Comparison of ENCODE assay signal across 8 mouse cellular contexts in genomic region chr4:99459436-99459835, GRCm38 (mm10).
DNase-seq lines count a peak whose midpoint lies in the region; ATAC-seq lines count a peak whose summit lies in the region.

No protein-coding gene starts in this region.

- 6% methylated on average over 14 of the region's 14 CpGs for WGBS in lung, embryonic 16.5 days
- 4% methylated on average over 14 of the region's 14 CpGs for WGBS in embryonic facial prominence, embryonic 12.5 days
- WGBS in hindbrain, embryonic 11.5 days, result 4% methylated on average over 14 of the region's 14 CpGs
- 1% methylated on average over 14 of the region's 14 CpGs for WGBS in midbrain, embryonic 16.5 days

- no peaks in the 10 kb centered on the region for H3K36me3 ChIP-seq in lung, embryonic 16.5 days (ENCODE audit: control insufficient read depth, insufficient read depth, low read length)
- H3K36me3 ChIP-seq in embryonic facial prominence, embryonic 12.5 days, result no peaks in the 10 kb centered on the region
- H3K36me3 ChIP-seq in hindbrain, embryonic 11.5 days (ENCODE audit: control insufficient read depth, insufficient read depth, low read length), result no peaks in the 10 kb centered on the region
- H3K36me3 ChIP-seq in midbrain, embryonic 16.5 days (ENCODE audit: control insufficient read depth, insufficient read depth, low read length), result no peaks in the 10 kb centered on the region

- H3K9ac ChIP-seq in lung, embryonic 16.5 days (ENCODE audit: low read length), result no peak overlapping the region
- no peak overlapping the region for H3K9ac ChIP-seq in embryonic facial prominence, embryonic 12.5 days
- no peak overlapping the region for H3K9ac ChIP-seq in hindbrain, embryonic 11.5 days (ENCODE audit: low read depth, low read length)
- peak overlapping the region; percentile 48; the same call in 1 of the 2 replicates for H3K9ac ChIP-seq in midbrain, embryonic 16.5 days (ENCODE audit: low read depth, low read length)

- no peaks in the 10 kb centered on the region for H3K4me1 ChIP-seq in lung, embryonic 16.5 days (replicated peaks; ENCODE audit: control insufficient read depth, insufficient read depth, low read length)
- 0 out of 2 replicates have a peak, but pooled peaks cover 4% of the 10 kb centered on the region for H3K4me1 ChIP-seq in embryonic facial prominence, embryonic 12.5 days
- H3K4me1 ChIP-seq in hindbrain, embryonic 11.5 days (replicated peaks; ENCODE audit: control insufficient read depth, insufficient read depth, low read length), result no peaks in the 10 kb centered on the region
- peaks cover 14% of the 10 kb centered on the region for H3K4me1 ChIP-seq in midbrain, embryonic 16.5 days (ENCODE audit: control insufficient read depth, insufficient read depth, low read length)

- H3K27me3 ChIP-seq in lung, embryonic 16.5 days (ENCODE audit: control insufficient read depth, insufficient read depth, low read depth, low read length), result no peaks in the 10 kb centered on the region; the same call in 1 of the 2 replicates
- H3K27me3 ChIP-seq in embryonic facial prominence, embryonic 12.5 days, result peaks cover 10% of the 10 kb centered on the region
- peaks cover 40% of the 10 kb centered on the region for H3K27me3 ChIP-seq in hindbrain, embryonic 11.5 days (ENCODE audit: control insufficient read depth, insufficient read depth, low read length)
- peaks cover 3% of the 10 kb centered on the region for H3K27me3 ChIP-seq in midbrain, embryonic 16.5 days (ENCODE audit: control insufficient read depth, insufficient read depth, low read depth, low read length)

- 0 out of 2 replicates have a peak, but pooled peaks have one; percentile 47 for ATAC-seq in lung, embryonic 16.5 days (ENCODE audit: low read depth)
- ATAC-seq in embryonic facial prominence, embryonic 12.5 days (ENCODE audit: insufficient number of reproducible peaks, insufficient read depth, low FRiP score, low TSS enrichment), result no peak
- ATAC-seq in hindbrain, embryonic 11.5 days (ENCODE audit: low FRiP score), result peak; percentile 96
- peak; percentile 96 for ATAC-seq in midbrain, embryonic 16.5 days

- H3K4me2 ChIP-seq in lung, embryonic 16.5 days (ENCODE audit: low read depth, low read length), result peak overlapping the region; percentile 17; the same call in 1 of the 2 replicates
- peak overlapping the region; percentile 40 for H3K4me2 ChIP-seq in embryonic facial prominence, embryonic 12.5 days (replicated peaks)
- no peak overlapping the region for H3K4me2 ChIP-seq in hindbrain, embryonic 11.5 days (replicated peaks; ENCODE audit: low read depth, low read length)
- peak overlapping the region; percentile 50 for H3K4me2 ChIP-seq in midbrain, embryonic 16.5 days (ENCODE audit: low read length)

- peak overlapping the region; percentile 6; the same call in 1 of the 2 replicates for H3K4me3 ChIP-seq in lung, embryonic 16.5 days (ENCODE audit: low read length)
- 0 out of 2 replicates have a peak overlapping the region, but pooled peaks have one; percentile 2 for H3K4me3 ChIP-seq in embryonic facial prominence, embryonic 12.5 days
- H3K4me3 ChIP-seq in hindbrain, embryonic 11.5 days (ENCODE audit: low read depth, low read length), result no peak overlapping the region
- H3K4me3 ChIP-seq in midbrain, embryonic 16.5 days (ENCODE audit: low read depth, low read length), result peak overlapping the region; percentile 12; the same call in 1 of the 2 replicates

- H3K9me3 ChIP-seq in lung, embryonic 16.5 days (ENCODE audit: control insufficient read depth, low read length), result no peaks in the 10 kb centered on the region
- H3K9me3 ChIP-seq in embryonic facial prominence, embryonic 12.5 days, result no peaks in the 10 kb centered on the region
- H3K9me3 ChIP-seq in hindbrain, embryonic 11.5 days (ENCODE audit: control insufficient read depth, low read length), result no peaks in the 10 kb centered on the region
- no peaks in the 10 kb centered on the region for H3K9me3 ChIP-seq in midbrain, embryonic 16.5 days (replicated peaks; ENCODE audit: control insufficient read depth, low read length, poor library complexity, severe bottlenecking)

- no peak overlapping the region for H3K27ac ChIP-seq in lung, embryonic 16.5 days (ENCODE audit: low read length)
- H3K27ac ChIP-seq in embryonic facial prominence, embryonic 12.5 days, result no peak overlapping the region
- H3K27ac ChIP-seq in hindbrain, embryonic 11.5 days (ENCODE audit: low read depth, low read length), result no peak overlapping the region
- peak overlapping the region; percentile 74 for H3K27ac ChIP-seq in midbrain, embryonic 16.5 days (ENCODE audit: low read length)

- DNase-seq in lung, postnatal 36 days, result no peak
- peak; percentile 86 for DNase-seq in hindbrain, embryonic 11.5 days (ENCODE audit: low spot score)
- DNase-seq in layer of hippocampus, adult 9-11 months, result peak; percentile 74
- peak; percentile 16 for DNase-seq in yolk sac, embryonic 10.5 days (ENCODE audit: low spot score)
- no peak for DNase-seq in MN1 (ENCODE audit: low spot score)

Comparison
In these comparisons a context has a peak if more than half of its experiments do, and no peak if none do; other contexts are left out.
1. DNase-seq: peak in hindbrain, embryonic 11.5 days (single experiment), layer of hippocampus, adult 9-11 months (single experiment) and yolk sac, embryonic 10.5 days (single experiment); none in lung, postnatal 36 days (single experiment) and MN1 (single experiment).